Mouse (Mus musculus) kidney, adult 18-20 months (tissue): ENCODE data around the gene Mobp.

Source experiments
- DNase-seq: peaks from one replicate; pipeline ENCODE4 v3.0.0; 2021

Gene Mobp

GRCm38 (mm10) chr9:120135454-120135853 lies 14.1 kb upstream of the Mobp start:
- no peak for DNase-seq

DNA sequence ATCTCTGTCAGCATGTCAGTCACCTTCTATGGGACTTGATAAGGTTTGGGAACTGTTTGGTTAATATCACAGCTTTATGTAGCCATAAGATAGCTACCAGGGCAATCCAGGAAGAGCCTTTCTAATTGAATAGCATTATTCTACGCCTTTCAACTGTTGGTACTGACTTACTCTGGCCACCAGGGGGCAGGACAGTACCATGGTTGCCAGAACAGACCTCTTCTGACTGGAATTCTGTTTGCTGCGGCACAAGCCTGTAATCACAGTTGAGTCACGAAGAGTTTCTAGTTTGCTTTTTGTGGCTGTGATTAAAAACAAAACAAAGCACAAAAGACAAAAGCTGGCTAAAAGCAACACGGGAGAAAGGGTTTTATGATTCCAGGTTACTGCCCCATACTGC lies 8.9 kb upstream of the Mobp start:
- DNase-seq = peak; percentile 73

DNA sequence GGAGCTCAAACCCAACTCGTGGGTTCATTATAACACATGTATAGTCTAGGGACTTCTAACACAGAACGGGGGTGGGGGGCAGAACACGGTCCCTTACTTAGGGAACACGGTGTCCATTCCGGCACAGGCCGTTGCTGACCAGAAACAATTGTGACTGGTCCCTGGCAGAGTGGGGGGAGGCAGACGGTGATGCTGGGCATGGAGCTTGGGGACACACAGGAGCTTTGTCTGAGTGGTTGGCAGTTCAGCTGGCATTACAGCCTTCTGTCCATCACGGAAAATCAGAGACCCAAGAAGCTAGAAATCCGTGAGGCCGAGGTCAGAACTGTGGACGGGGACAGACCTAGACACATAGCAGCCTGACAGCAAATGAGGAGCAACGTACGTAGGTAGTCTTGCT lies 5.0 kb upstream of the Mobp start:
- DNase-seq = no peak

GRCm38 (mm10) chr9:120151152-120151551 lies 1.6 kb downstream of the Mobp start:
- no peak for DNase-seq

DNA sequence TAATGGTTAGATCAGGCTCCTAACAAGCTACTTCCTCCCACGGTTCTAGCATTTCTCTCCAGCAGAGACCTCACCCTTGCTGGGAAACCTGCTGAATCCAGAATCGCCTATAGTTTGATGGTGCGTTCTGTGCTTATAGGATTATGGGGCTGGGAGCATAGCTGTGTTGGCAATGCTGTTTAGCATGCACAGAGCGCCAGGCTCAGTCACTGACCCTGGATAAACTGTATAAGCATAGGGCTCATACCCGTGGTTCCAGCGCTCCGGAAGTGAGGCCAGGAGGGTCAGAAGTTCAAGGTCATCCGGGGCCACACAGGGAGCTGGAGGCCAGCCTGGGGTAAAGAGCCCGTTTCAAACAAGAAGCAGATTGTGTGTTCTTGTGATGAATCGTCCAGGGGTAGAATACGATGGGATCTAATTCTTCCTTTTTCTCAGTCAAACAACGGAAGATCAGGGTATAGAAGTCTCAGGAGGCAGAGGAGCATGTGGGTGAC lies 2.4 kb downstream of the Mobp start:
- no peak for DNase-seq

GRCm38 (mm10) chr9:120158047-120158446 lies 8.5 kb downstream of the Mobp start:
- no peak for DNase-seq

DNA sequence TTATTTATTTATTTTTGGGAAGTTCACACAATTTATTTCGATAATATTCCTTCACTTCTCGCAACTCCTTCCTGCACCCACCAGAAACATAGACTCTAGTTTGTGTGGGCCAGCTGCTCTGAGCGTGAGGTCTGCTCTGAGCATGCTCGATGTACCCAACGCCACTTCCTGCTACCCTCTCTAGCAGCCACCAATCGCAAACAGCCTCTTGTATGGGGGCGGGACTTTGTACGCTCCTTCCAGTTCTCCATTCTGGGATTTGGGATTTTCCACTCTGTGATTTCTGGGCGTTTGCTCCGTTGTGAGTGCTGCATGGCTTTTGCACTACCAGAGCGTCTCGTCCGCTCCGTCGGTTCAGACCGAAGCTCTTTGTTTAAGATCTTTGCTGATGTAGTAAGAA lies 14.4 kb downstream of the Mobp start:
- DNase-seq = no peak

DNA sequence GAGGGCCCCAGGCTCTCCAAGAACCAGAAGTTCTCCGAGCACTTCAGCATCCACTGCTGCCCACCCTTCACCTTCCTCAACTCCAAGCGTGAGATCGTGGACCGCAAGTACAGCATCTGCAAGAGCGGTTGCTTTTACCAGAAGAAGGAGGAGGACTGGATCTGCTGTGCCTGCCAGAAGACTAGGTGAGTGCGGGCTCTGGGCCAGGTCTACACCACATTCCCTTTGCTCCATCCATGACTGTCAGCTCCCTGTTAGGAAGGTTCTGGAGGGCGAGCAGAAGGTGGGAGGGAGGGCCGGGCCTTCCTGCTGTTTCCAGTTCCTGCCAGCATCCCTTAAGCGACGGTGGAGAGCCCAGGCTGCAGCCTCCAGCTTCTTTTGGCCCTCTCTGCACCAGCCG lies 18.3 kb downstream of the Mobp start:
- no peak for DNase-seq

GRCm38 (mm10) chr9:120171295-120171694 lies 21.8 kb downstream of the Mobp start:
- DNase-seq = peak; percentile 68

GRCm38 (mm10) chr9:120174436-120175137 lies 25.1 kb downstream of the Mobp start:
- no peak for DNase-seq

- no peak for DNase-seq
These were observed 29.3 kb downstream of the Mobp start for GRCm38 (mm10) chr9:120178813-120179212.

- DNase-seq = peak; percentile 25
These were observed 35.0 kb downstream of the Mobp start for GRCm38 (mm10) chr9:120184499-120184898.

DNA sequence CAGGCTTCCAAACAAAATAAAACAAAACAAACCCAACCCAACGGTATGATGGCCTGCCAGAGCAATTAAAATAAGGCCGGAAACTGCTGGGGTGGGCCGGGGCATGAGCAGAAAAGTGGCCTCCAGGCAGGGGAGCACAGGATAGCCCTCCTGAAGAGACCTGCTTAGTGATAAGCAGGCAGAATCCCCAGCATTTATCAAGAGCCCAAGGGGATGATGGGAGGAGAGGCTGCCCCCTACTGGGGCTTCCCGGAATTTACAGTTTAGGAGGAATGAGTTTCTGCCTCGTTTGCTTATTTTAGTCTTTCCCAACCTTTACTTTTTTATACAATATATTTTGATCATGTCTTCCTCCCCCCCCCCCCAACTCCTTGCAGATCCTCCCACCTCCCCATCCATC lies 37.3 kb downstream of the Mobp start:
- no peak for DNase-seq

- DNase-seq = no peak
These were observed 41.4 kb downstream of the Mobp start for GRCm38 (mm10) chr9:120190891-120191290.

DNA sequence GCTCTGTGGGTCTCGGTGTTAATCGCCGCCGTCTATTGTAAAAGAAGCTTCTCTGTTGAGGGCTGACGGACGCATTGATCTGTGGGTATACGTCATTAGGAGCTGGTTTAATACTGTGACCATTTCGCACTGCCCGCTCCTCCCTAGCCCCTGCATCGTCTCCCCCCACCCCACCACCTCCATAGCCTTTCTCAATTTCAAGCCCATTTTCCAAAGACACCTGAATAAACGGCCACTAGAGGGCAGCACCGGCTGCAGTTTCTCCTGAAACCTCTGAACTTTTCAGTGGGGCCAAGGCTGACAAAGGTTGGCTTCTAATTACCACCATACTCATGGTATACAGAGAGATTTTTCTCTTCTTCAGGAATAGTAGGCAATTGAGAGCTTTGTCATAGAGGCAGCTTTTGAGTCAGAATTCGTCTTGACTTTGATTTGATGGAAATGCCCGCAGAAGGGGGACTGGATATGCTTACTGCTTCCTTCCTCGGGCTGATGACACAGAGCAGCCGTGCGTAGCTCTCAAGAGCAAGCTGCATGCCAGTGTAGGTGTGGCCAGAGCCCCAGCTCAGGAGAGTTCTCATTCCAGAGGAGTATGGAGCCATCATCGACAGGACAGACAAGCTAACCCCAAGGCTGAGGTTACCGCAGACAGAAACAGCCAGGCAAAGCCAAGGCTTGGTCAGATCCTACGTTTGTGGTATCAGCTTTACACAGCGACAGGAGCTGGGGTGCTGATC lies 42.0 kb downstream of the Mobp start:
- DNase-seq = peak; percentile 84

DNA sequence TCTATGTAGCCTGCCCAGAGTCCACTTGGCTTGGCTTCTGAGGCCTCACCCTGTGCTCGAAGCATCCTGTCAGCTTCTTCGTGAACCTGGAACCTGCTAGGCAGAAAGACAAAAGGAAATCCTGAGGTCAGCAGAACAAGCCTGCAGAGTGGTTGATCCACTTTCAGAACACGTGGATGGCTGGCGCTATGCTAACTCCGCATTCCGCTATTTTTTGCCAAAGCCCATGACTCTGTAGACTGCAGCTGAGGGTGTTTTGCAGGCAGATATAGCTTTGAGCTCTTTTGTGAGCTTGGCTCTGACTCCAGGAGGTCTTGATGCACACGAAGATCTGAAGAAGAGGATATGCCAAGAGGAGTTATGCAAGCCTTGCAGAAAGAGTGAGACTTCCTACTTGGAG lies 43.2 kb downstream of the Mobp start:
- DNase-seq = no peak

DNA sequence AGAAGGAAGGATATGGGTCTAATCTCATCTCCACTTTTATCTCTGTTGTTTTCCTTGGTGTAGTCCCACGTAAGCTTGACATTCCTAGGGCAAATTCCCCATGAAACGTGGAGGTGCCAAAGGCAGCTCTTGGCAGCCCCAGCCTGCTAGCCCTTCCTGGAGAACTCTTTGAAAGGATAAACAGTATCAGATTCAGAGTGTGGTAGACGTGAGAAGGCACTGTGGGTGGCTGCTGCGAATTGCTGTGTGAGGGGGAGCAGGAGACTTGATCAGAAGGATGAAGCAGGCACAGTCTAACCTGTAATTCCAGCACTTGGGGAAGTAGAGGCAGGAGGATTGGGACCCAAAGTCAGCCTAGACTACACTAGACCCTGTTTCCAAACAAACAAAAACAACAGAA lies 51.4 kb downstream of the Mobp start:
- DNase-seq = no peak

DNA sequence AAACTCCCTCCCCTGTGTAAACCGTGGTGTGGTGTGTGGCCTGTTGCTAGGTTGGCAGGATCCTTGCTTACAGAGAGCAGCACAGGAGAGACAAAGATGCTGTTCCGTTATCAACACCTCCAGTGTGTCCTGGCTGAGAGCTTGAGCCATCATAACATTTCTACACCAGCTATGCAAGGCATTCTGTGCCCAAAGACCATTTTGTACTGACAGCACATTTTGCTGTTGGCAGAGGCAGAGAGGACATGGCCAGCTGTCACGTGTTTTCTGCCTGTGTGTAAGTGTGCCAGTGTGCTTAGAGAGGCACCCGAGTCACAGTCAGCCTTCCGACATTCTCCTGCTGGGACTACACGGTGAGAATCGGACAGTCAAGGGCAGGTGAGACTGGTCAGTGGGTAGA lies 52.2 kb downstream of the Mobp start:
- DNase-seq = no peak

GRCm38 (mm10) chr9:120202683-120203082 lies 53.2 kb downstream of the Mobp start:
- DNase-seq = peak; percentile 12

GRCm38 (mm10) chr9:120203936-120204335 lies 54.4 kb downstream of the Mobp start:
- no peak for DNase-seq

GRCm38 (mm10) chr9:120206897-120207296 lies 57.4 kb downstream of the Mobp start:
- no peak for DNase-seq

- DNase-seq = peak; percentile 12
These were observed 60.6 kb downstream of the Mobp start for GRCm38 (mm10) chr9:120210068-120210467.

DNA sequence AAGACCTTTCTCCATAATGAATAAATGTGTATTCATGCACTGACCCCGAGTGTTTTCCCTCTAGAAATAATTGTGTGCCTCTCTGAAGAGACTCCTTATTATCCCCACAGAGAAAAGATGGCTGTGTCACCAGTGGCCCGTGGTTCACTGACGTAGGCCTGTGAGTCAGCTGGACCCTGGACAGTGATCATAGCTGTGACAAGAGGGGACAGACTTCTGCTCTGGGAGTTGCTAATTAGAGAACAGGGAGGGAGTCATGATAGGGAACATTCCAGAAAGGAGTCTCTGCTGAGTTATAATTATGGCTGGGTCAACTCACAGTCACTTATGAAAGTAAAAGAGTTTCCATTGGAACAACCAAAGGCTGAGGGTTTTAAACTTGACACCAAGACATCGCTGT lies 61.4 kb downstream of the Mobp start:
- no peak for DNase-seq

- DNase-seq = no peak
These were observed 63.4 kb downstream of the Mobp start for GRCm38 (mm10) chr9:120212936-120213335.
